Mouse (Mus musculus) CD4-positive helper T cell, adult 2 months (primary cell): ENCODE results near the gene Atg7.
"Not testable (repeated sequence)": the region's sequence is repeated elsewhere in the genome, so short reads cannot be mapped to it uniquely, and the experiment has no call there.

Source experiments
- DNase-seq: peaks from one replicate; pipeline ENCODE4 v3.0.0-alpha.2; 2012; ENCODE audit warnings: low read depth, missing footprints, low spot score

Atg7 gene

DNA sequence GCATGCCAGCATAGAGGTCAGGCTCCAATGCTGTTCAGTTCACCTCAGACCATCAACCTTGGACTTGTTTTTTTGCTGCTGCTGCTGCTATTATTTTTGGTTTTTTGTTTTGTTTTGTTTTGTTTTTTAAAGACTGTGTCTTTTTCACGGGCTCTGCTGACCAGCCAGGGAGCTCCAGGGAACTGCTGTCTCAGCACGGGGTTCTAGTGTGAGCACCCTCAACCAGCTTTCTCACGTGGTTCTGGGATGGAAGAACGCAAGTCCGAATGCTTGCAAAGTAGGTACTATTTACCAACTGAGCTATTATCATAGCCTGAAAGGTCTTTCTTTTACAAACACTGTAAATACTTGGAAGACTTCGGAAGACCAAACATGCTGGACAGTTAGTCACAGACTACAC lies 233.6 kb downstream of the Atg7 start:
- DNase-seq, result no peak

DNA sequence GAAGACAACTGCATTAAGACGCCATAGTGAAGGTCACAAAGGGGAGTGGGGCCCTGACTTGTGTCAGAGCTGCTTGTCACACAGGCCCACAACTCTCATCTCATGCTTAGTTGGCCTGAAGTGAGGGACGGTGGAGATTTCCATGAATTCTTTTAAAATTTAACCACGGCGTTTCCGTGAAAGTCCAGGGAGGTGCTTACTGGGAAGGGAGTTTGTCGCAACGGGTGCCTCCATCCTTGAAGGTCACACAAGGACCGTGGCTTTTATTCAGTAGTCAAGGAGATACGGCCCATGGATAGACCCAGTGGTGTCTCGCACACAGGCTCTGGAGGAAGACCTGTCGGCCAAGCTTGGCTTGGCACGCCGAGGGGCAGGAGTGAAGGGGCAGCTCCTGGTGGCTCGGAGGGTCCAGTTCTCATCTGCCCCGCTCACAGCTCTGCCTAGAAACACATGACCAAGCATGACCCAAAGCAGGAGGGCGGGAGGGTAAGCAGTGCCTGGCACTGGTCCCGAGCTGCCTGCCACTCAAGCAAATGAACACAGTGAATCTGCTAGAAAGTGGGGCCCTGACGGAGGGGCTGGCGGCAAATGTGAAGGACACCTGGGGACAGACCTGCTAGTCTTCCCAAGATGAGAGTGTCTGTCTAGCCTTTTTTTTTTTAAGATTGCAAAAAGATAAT lies 236.1 kb downstream of the Atg7 start:
- no peak for DNase-seq

DNA sequence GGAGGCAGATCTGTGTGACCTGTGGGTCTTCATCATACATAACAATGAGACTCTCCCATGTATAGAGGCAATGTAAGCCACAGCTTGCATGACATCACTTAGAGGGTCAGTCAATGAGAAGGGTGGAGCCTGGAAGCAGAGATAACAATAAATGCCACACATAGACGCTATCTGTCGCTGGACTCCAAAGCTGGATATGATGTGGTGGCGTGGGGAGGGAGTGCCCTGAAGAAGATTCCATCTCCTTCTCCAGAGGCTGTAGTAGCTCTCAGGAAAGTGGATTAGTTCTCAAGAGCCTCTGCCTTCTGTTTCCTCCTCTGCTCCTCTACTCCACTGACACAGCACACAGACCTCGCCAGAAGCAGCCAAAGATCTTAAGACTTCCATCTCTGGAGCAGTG lies 237.9 kb downstream of the Atg7 start:
- DNase-seq, result no peak

DNA sequence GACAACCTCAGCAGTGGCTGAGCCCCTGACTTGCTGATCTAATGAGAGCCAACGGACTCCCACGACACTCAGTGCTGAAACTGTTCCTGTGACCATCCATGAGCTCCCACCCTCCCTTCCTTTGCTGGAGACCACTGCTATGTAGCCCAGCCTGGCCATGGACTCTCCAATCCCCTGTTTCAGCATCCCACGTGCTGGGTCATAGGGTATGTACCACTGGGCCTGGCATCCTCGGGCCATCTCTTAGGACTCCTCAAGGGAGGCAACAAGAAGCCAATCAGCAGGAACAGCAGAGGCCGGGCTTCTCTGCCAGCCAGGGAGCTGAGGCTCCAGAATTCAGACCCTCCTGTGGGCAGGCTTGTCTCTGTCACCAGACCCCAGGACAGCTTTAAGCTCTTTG lies 239.3 kb downstream of the Atg7 start:
- no peak for DNase-seq

DNA sequence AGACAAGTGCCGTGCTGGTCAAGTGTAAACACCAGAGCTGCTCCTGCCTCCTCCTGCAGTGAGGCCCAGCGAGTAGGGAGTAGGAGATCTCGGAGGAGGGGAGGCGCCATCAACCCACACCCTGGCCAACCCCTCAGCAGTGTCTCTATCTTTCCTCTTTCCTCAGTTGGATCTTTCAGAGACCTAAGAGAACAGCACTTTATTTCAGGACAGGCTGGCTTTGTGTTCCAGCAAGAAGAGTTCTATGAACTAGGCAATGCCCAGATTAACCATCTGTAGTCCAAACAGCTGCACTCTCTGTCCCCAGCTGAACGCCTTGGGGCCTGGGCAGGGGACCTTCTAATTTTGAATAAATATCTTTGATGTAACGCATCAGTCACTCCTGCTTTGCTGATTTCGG lies 239.8 kb downstream of the Atg7 start:
- DNase-seq, result no peak

DNA sequence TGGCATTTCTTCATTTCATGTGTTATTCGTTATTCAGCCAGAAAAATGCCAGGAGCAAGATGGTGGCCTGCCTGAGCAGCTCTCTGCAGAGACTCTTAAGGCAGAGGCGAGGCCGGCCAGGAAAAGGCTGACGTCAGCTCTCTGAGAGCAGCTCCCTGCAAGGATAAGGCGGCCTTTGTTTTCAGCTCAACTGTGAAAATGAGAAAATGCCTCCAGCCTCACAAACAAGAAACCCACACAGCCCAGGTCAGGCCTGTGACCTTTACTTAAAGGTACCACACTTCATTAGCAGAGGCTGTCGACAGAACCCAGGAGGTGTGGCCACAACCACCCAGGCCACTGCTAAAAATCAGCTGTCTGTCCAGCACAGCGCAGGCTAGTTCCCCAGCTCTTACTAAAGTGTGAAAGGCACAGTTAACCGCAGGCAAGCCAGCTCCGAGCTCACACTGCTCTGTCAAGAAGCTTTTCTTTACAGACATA lies 240.4 kb downstream of the Atg7 start:
- DNase-seq, result peak; percentile 47

DNA sequence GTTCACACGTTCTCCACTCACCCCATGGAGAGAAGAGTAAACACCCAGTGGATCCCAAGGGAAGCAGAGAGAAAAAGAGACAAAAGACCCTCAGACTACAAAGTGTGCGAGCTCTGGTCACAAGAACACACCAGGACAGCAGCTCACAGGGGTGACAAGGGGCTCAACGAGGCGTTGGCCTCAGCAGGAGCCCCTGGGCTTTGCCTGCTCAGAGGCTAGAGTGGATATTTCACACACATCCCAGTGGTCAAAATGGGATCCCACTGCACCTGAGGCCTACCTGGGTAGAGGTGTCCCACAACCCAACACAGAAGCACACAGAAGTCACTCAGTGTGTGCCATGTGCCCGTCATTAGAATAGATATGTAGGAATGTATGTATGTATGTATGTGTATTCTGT lies 242.2 kb downstream of the Atg7 start:
- DNase-seq, result no peak

DNA sequence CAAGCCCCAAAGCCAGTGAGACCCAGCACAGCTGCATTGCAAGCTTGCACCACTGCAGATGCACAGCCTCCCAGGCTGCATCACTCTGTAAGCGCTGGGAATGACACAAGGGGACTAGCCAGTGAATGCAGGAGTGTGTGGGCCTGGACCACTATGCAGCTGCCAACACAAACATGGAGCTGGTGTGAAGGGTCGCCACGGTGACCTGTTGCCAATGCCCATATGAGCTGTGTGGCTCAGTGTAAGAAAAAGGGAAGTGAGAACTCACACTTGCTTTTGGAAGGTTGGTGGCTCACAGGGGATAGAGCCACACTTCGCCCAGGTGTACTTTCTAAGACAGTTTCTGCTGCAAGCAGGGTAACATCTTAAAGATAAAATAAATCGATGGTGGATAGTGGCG lies 243.1 kb downstream of the Atg7 start:
- no peak for DNase-seq

DNA sequence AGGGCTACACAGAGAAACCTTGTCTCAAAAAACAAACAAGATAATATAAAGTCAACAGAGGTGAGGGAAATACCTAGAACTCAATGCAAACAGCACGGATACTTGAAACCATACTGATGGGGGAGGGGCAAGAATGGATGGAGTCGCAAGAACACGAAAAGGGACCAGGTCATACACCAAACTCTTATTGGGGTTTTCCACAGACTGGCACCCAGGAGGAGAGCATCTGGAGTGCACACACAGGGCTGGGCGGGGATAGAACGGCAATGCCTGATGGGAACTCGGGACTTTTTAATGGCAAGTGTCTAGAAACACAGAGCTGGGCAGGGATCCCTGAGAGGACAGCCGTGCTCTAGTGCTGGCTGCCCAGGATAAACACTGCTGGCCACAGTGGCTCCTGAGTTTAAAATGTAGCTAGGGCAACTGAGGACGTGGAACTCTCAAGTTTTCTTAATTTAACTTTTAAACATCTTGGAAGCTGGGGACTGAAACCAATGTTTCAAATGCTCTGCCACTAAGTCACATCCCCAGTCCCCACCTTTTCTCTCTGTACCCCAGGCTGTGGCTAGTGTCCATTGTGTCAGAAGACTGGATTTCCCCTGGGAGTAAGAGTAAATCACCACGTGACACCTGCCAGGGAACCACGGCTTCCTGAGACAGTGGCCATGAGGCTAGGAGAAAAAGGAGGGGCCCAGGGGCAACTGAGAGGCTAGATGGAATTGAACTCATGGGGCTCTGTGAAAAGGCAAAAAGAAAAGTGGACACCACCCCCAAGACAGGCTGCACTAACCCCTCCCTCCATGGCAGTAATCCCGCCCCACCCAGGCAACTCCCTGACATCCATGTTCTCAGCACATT lies 243.8 kb downstream of the Atg7 start:
- DNase-seq, result no peak

DNA sequence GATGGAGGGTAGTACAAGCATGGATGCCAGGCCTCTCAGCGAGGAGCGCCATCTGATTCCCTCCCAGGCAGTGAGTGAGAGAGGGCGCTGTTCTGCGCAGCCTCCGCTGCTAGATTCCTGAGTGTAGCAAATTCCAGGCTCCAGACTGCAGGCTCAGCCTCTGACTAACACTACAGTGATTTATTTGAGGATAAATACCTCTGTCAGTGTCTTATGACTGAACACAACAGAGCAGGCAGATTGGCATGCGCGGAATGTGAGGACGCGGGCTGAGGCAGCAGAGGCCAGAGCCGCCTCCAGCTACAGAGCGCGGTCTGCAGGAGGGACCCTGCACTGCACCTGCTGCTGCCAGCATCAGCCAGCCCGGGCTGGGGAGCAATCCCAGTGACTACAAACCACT lies 246.0 kb downstream of the Atg7 start:
- DNase-seq, result no peak

DNA sequence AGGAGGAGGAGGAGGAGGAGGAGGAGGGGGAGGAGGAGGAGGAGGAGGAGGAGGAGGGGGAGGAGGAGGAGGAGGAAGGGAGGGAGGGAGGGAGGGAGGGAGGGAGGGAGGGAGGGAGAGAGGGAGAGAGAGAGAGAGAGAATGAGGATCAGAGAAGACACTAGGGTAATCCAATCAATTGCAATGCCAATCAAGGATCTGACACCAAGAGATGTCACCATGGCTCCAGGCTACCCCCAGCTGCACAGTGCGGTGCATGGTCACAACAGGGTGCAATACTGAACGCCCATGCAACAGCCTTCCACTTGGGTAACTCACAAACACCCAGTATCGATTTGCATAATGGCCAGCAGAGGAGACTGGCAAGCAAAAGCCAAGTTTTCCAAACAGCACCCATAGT lies 247.1 kb downstream of the Atg7 start:
- not testable (repeated sequence) for DNase-seq

DNA sequence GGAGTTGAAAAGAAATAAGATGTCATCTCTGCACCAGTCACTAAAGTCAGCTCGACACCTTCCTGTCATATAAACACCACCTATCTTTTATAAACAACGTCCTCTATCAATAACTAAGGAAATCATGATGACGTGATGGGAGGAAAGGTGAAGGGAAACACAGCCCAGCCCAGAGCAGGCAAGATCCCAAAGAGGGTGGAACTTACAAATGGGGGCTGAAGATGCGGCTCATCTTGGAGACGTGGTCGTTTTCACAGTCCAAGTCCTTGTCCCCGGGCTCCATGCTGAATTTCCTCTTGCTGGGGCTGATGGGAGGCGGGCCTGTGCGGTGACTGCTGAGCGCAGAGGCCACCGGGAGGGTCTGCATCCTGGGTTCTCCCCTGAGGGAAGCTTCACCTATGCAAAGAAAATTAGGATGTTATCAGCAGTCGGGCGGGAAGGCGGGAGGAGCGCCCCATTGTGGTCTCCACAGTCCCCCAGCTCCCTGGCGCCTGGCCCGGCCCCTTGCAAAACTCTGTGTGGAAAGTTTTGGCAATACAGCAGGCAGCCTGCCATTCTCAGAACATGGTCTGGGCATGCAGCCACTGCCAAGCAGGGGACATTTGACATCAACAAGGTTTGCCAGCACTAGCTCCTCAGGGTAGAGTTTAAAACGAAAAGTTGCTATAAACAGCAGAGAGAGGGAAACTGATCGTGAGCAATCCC lies 247.7 kb downstream of the Atg7 start:
- DNase-seq, result no peak

DNA sequence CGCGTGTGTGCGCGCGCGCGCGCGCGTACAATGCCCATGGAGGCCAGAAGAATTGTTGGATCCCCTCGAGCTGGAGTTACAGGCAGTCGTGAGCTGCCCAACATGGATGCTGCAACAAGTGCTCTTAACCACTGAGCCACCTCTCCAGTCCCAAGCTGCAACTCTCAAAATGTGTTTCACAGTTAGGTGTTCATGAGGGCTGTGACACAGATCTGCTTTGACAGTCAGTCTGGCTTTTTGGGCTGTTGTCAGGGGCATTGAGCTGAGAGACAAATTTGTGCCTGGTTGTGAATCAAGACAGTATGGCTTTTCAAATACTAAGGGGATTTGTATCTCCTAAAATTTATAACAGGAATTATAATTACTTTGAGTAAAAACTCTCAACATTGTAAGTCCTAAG lies 248.4 kb downstream of the Atg7 start:
- DNase-seq, result no peak

DNA sequence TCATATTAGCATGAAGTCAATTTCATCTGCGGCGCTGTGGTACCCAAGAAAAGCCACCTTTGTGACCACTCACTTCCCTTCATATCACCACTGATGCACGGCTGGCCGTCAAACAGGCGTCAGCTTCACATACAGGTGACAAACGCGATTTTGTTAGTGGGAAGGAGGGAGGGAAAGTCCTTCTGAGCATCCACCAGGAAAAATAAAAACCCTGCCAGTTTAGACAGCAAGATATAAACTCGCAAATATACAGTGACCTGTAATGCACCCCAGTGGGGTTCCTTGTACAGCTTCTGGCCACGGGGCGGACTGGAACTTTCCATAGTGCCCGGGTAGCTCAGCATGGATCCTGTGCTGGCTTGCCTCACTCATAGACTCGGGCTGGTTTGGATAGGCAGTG lies 248.9 kb downstream of the Atg7 start:
- no peak for DNase-seq

DNA sequence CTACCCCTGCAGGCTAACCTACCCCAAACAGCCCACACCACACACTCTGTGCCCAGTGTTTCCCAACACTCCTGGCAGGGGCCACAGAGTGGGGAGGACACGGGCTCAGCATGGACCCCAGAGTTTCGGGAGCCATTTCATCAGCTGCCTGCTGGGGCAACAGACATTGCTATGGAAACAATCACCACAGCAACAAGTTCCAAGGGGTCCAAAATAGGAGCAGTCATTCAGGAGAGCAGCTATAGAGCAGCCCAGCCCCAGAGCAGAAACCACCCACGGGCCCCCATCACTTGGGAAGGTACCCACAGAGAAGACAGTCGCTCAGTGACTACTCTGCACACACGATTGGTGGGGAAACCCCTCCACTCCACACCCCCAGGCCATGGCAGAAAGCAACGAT lies 249.5 kb downstream of the Atg7 start:
- DNase-seq, result peak; percentile 70

DNA sequence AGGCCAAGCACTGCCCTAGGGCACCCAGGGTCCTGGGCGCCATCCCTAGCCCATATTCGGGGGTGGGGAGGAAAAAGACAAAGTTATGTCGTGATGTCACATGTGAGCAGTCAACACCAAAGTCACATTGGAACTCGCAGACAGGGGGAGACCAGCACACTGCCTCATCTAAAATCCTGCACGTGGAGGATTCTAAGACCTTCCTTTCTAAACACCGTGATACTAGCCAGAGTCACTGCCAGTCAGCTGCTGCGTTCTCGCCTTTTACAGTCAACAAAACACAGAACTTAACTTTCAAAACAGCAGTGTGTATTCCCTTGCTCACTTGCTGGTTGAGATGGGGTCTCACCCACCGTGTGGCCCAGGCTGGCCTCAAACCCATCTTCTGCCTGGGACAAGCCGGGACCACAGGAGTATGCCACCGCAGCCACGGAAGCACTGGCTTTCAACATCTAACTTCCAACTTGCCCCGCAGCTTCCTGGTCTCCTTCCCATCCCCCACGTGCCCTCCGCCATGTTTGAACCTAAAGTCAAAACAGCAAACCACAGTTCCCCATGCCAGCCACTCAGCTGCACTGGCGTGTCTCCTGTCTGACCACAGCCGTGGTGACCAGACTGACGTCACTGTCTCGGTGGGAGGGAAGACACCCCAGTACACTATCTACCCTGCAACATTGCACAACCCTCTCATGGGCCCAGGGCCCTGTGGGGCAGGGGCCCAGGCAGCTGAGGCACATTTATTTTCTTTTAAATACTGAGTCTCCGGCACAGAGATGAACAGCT lies 250.7 kb downstream of the Atg7 start:
- DNase-seq, result peak; percentile 88

DNA sequence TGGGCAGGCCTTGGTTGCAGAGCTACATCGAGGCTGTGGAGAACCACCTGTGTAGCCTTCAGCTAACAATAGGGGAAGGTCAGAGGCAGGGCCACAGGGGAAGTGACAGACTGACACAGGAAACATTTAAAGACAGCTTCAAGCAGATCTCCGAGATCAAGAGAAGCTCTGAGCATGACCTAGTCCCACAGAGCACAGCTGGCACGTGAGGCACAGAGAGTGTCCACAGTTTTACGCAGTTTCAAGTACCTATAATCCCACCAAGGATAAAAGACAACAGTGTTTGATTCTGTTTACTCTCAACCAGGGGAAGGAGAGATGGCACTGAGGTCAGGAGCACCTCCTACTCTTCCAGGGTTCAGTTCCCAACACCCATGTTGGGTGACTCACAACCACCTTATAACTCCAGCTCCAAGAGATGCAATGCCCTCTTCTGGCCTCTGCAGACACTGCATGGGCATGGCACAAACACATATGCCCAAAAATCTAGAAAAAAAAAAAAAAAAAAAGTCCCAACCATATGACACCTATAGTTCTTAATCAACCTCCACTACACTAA lies 251.7 kb downstream of the Atg7 start:
- DNase-seq, result peak; percentile 72

DNA sequence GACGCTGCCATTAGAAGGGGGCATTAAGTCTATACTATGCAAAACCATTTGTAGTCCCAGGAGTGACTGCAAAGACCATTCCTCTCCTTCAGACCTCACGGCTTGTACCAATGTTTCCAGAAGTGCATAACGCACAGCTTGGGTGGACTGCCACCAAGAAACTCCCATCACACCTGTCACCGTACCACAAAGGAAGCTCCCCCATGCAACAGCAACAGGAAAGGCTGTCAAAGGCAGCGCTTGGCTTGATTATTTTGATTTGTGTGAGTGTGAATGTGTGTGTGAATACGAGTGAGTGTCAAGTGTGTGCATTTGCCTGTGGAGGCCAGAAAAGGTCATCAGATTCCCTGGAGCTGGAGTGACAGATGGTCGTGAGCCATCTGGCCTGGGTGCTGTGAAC lies 252.3 kb downstream of the Atg7 start:
- DNase-seq, result peak; percentile 40

DNA sequence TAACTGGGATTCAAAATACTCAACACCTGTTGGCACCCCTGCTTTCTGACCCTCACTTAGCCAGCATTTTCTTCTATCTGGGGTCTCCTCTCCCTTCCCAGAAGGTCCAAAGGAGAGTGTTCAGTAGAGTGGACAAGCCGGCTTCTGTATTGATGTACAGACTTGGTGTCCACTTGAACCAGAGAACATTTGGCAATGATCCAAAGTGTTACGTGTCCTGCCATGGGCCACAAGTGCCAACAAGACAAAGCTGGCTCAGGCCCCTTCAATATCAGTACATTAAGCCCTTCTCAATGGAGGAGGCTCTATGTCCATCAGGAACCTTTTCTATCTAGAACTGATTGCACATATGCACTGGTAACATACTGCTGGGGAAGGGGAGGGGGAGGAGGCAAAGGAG lies 253.4 kb downstream of the Atg7 start:
- DNase-seq, result no peak

DNA sequence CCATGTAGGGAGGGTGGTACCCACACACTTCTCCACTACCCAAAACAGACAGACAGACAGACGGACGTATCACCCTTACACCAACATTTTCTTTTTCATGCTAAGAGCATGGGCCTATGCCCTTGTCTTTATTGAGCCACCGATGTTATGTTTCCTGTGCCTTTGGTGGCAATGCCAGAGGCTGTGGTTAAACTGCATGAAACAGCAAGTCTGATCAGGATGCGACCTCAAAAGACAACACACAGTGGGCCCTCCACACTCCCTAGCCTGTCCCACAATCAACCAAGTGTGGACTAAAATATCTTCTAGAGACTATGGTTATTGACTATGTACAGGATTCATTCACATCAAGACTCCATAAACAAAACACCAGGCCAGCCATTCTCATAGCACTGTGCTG lies 256.1 kb downstream of the Atg7 start:
- DNase-seq, result peak; percentile 48

DNA sequence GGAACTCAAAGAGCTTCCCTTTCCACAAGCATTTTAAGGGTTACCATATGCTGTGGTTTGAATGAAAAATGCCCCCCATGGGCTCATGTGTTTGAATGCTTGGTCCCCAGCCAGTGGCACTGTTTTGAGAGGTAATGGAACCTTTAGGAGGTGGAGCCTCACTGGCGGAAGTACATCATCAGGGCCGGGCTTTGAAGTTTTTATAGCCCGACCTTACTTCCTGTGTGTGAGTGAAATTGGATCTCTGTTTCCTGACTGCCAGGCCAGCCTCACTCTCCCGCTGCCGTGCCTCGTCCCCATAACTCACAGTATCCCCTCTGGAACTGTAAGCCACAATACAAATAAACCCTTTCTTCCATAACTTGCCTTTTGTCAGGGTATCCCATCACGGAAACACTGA lies 256.8 kb downstream of the Atg7 start:
- peak; percentile 71 for DNase-seq
